Mouse (Mus musculus): ENCODE data around the gene Gm47985. TPM values are rescaled to one million over a fixed set of nuclear protein-coding genes. Genes with fewer than 3 reads are reported as not detected.
A peak's percentile ranks its signal among the peaks of the same experiment; 100 is the strongest.
"Not testable (repeated sequence)": the region's sequence is repeated elsewhere in the genome, so short reads cannot be mapped to it uniquely, and the experiment has no call there.

Gene Gm47985
- polyA plus RNA-seq, 1 experiment = 2.2 TPM

- Histone ChIP-seq H3K36me3 (ENCODE audit: control insufficient read depth, insufficient read depth, low read length) (no peaks in the 10 kb centered on the region), H3K4me3 (ENCODE audit: control insufficient read depth, low read depth, low read length) (peak overlapping the region; percentile 80), H3K4me1 (ENCODE audit: control insufficient read depth, insufficient read depth, low read length) (peaks cover 4% of the 10 kb centered on the region), H3K27ac (ENCODE audit: control insufficient read depth, insufficient read depth, low read depth, low read length) (peak overlapping the region; percentile 63), H3K27me3 (ENCODE audit: control insufficient read depth, insufficient read depth, low read length) (no peaks in the 10 kb centered on the region)
- TF ChIP-seq CTCF (IDR thresholded peaks at IDR 0.05; ENCODE audit: control insufficient read depth, insufficient read depth, insufficient replicate concordance, low read depth, low read length) = no peak
- TF ChIP-seq POLR2A (IDR thresholded peaks at IDR 0.05; ENCODE audit: control insufficient read depth, low read depth, low read length) = no peak
Measured at GRCm38 (mm10) chr1:151177937-151178271, 4.4 kb upstream of the Gm47985 start.

- no peaks in the 10 kb centered on the region for H3K27me3 ChIP-seq (ENCODE audit: control insufficient read depth, insufficient read depth, low read length)
- H3K27ac ChIP-seq (ENCODE audit: control insufficient read depth, insufficient read depth, low read depth, low read length) = no peak overlapping the region
- H3K4me1 ChIP-seq (ENCODE audit: control insufficient read depth, insufficient read depth, low read length) = peaks cover 4% of the 10 kb centered on the region
- peak overlapping the region; percentile 34; the same call in 1 of the 2 replicates for H3K4me3 ChIP-seq (ENCODE audit: control insufficient read depth, low read depth, low read length)
- no peak for TF ChIP-seq CTCF (IDR thresholded peaks at IDR 0.05; ENCODE audit: control insufficient read depth, insufficient read depth, insufficient replicate concordance, low read depth, low read length)
- no peak for TF ChIP-seq POLR2A (IDR thresholded peaks at IDR 0.05; ENCODE audit: control insufficient read depth, low read depth, low read length)
- no peaks in the 10 kb centered on the region for H3K36me3 ChIP-seq (ENCODE audit: control insufficient read depth, insufficient read depth, low read length)
Measured at GRCm38 (mm10) chr1:151178505-151179083, 3.7 kb upstream of the Gm47985 start.

- Histone ChIP-seq H3K36me3 (ENCODE audit: control insufficient read depth, insufficient read depth, low read length) (no peaks in the 10 kb centered on the region), H3K4me1 (ENCODE audit: control insufficient read depth, insufficient read depth, low read length) (peaks cover 4% of the 10 kb centered on the region), H3K27ac (ENCODE audit: control insufficient read depth, insufficient read depth, low read depth, low read length) (no peak overlapping the region), H3K4me3 (ENCODE audit: control insufficient read depth, low read depth, low read length) (no peak overlapping the region), H3K27me3 (ENCODE audit: control insufficient read depth, insufficient read depth, low read length) (no peaks in the 10 kb centered on the region)
- no peak for TF ChIP-seq POLR2A (IDR thresholded peaks at IDR 0.05; ENCODE audit: control insufficient read depth, low read depth, low read length)
- no peak for TF ChIP-seq CTCF (IDR thresholded peaks at IDR 0.05; ENCODE audit: control insufficient read depth, insufficient read depth, insufficient replicate concordance, low read depth, low read length)
Measured at GRCm38 (mm10) chr1:151180167-151180566, 2.2 kb upstream of the Gm47985 start.

GRCm38 (mm10) chr1:151186186-151186585 is 3.8 kb downstream of the Gm47985 start:
- H3K36me3 ChIP-seq (ENCODE audit: control insufficient read depth, insufficient read depth, low read length); H3K4me1 ChIP-seq (ENCODE audit: control insufficient read depth, insufficient read depth, low read length); H3K27ac ChIP-seq (ENCODE audit: control insufficient read depth, insufficient read depth, low read depth, low read length); H3K4me3 ChIP-seq (ENCODE audit: control insufficient read depth, low read depth, low read length); H3K27me3 ChIP-seq (ENCODE audit: control insufficient read depth, insufficient read depth, low read length): not testable (repeated sequence)

- not testable (repeated sequence) for H3K27me3 ChIP-seq (ENCODE audit: control insufficient read depth, insufficient read depth, low read length); H3K36me3 ChIP-seq (ENCODE audit: control insufficient read depth, insufficient read depth, low read length); H3K4me1 ChIP-seq (ENCODE audit: control insufficient read depth, insufficient read depth, low read length); H3K27ac ChIP-seq (ENCODE audit: control insufficient read depth, insufficient read depth, low read depth, low read length); H3K4me3 ChIP-seq (ENCODE audit: control insufficient read depth, low read depth, low read length)
Measured at GRCm38 (mm10) chr1:151186879-151187424, 4.6 kb downstream of the Gm47985 start.

GRCm38 (mm10) chr1:151188469-151188868 is 6.1 kb downstream of the Gm47985 start:
- H3K27ac ChIP-seq (ENCODE audit: control insufficient read depth, insufficient read depth, low read depth, low read length) = no peak overlapping the region
- H3K4me1 ChIP-seq (ENCODE audit: control insufficient read depth, insufficient read depth, low read length) = no peaks in the 10 kb centered on the region
- TF ChIP-seq CTCF (IDR thresholded peaks at IDR 0.05; ENCODE audit: control insufficient read depth, insufficient read depth, insufficient replicate concordance, low read depth, low read length) (no peak), POLR2A (IDR thresholded peaks at IDR 0.05; ENCODE audit: control insufficient read depth, low read depth, low read length) (no peak)
- no peaks in the 10 kb centered on the region for H3K36me3 ChIP-seq (ENCODE audit: control insufficient read depth, insufficient read depth, low read length)
- no peaks in the 10 kb centered on the region for H3K27me3 ChIP-seq (ENCODE audit: control insufficient read depth, insufficient read depth, low read length)
- H3K4me3 ChIP-seq (ENCODE audit: control insufficient read depth, low read depth, low read length) = no peak overlapping the region

DNA sequence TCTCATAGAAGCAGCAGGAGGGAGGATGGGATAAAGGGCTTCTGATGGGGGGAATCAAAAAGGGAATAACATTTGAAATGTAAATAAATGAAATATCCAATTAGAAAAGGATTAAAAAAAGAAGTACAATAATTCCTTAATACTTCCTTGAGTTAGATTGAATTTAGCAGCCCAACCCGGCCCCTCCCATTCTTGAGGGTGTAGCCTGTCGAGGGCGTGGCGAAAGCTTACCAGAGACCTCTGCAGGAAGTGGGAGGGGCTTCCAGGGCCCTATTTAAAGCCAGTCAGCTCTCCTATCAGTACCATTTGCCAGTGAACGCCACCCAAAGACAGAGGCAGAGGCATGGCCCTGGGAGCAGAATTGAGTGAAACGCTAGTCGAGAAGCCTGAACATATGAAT is 9.7 kb downstream of the Gm47985 start, which contains the start of gene Gm8947:
Gene Gm8947, plus strand, starts transcription at position 302 of the 400 bp plus-strand sequence.
- not testable (repeated sequence) for H3K4me3 ChIP-seq (ENCODE audit: control insufficient read depth, low read depth, low read length)

DNA sequence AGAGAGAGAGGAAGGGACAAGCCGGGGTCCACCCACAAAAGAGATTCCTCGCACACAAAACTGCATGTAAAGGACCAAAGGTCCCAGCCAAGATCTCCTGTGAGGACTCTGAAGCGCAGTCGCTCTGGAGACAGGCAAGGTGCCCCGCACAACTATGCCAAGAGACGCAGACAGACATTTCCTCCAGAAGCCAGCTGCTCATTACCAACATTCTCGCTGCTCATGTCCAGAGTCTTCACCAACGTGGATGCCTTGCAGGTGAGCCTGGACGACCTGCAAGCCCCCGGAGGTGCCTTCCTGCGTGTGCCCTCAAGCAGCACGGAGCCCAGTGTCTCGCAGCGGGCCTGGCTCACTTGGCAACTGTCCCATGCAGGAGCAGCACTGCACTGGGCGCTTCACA is 10.4 kb downstream of the Gm47985 start:
- H3K4me3 ChIP-seq (ENCODE audit: control insufficient read depth, low read depth, low read length); H3K27ac ChIP-seq (ENCODE audit: control insufficient read depth, insufficient read depth, low read depth, low read length); H3K27me3 ChIP-seq (ENCODE audit: control insufficient read depth, insufficient read depth, low read length); H3K4me1 ChIP-seq (ENCODE audit: control insufficient read depth, insufficient read depth, low read length); H3K36me3 ChIP-seq (ENCODE audit: control insufficient read depth, insufficient read depth, low read length): not testable (repeated sequence)

More for the DNA sequence above, 9.7 kb downstream of the Gm47985 start, which contains the start of gene Gm8947:
- not testable (repeated sequence) for H3K36me3 ChIP-seq (ENCODE audit: control insufficient read depth, insufficient read depth, low read length); H3K27me3 ChIP-seq (ENCODE audit: control insufficient read depth, insufficient read depth, low read length); H3K4me1 ChIP-seq (ENCODE audit: control insufficient read depth, insufficient read depth, low read length); H3K27ac ChIP-seq (ENCODE audit: control insufficient read depth, insufficient read depth, low read depth, low read length)

- H3K4me3 ChIP-seq (ENCODE audit: control insufficient read depth, low read depth, low read length); H3K4me1 ChIP-seq (ENCODE audit: control insufficient read depth, insufficient read depth, low read length); H3K36me3 ChIP-seq (ENCODE audit: control insufficient read depth, insufficient read depth, low read length); H3K27ac ChIP-seq (ENCODE audit: control insufficient read depth, insufficient read depth, low read depth, low read length); H3K27me3 ChIP-seq (ENCODE audit: control insufficient read depth, insufficient read depth, low read length): not testable (repeated sequence)
Measured at GRCm38 (mm10) chr1:151195986-151196385, 13.6 kb downstream of the Gm47985 start.

DNA sequence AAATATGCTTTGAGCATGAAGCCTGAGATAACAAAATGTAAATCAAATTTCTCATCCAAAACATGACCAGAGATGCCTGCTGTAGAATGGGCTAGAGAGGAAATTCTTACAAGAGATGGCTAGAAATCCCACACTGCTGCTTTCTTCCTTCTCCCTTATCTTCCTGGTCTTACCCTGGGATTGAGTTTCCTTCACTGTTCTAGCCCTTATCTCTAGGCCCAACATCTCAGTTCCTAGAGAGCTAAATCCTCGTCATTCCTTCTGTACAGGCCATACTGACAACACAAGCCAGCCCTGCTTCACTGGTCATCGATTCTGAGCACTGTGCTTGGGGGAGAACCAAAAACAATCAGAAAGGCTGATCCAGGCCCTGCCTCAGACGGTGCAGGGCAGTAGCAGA is 14.4 kb downstream of the Gm47985 start:
- H3K4me3 ChIP-seq (ENCODE audit: control insufficient read depth, low read depth, low read length); H3K36me3 ChIP-seq (ENCODE audit: control insufficient read depth, insufficient read depth, low read length); H3K27me3 ChIP-seq (ENCODE audit: control insufficient read depth, insufficient read depth, low read length); H3K27ac ChIP-seq (ENCODE audit: control insufficient read depth, insufficient read depth, low read depth, low read length); H3K4me1 ChIP-seq (ENCODE audit: control insufficient read depth, insufficient read depth, low read length): not testable (repeated sequence)

- H3K27me3 ChIP-seq (ENCODE audit: control insufficient read depth, insufficient read depth, low read length); H3K36me3 ChIP-seq (ENCODE audit: control insufficient read depth, insufficient read depth, low read length); H3K4me3 ChIP-seq (ENCODE audit: control insufficient read depth, low read depth, low read length); H3K27ac ChIP-seq (ENCODE audit: control insufficient read depth, insufficient read depth, low read depth, low read length); H3K4me1 ChIP-seq (ENCODE audit: control insufficient read depth, insufficient read depth, low read length): not testable (repeated sequence)
Measured at GRCm38 (mm10) chr1:151198120-151198519, 15.8 kb downstream of the Gm47985 start, which contains the start of gene Gm47995. Gene Gm47995, plus strand, starts transcription at chr1:151198448.
